Mouse (Mus musculus) heart, embryonic 14.5 days (tissue): Measurements from ENCODE around the gene Rad17. TPM values are rescaled to one million over a fixed set of nuclear protein-coding genes. Genes with fewer than 3 reads are reported as not detected.

Experiments used
- ATAC-seq: fragments of 200-750 bp; cut with Nextera tagmentation; 2 replicates; pipeline ENCODE4 v1.8.0; 2017; ENCODE audit warnings: low read depth, moderate TSS enrichment; ENCODE audit not compliant: insufficient number of reproducible peaks, insufficient read depth, low FRiP score
- H3K27ac ChIP-seq, 2 experiments: fragments of 200-500 bp in 1 of 2; fragments of 300-500 bp in 1 of 2; sonication (generic) in 1 of 2; replicated peaks in 1 of 2; 2 replicates each; pipeline ENCODE4 v1.5.1; 2012 to 2014; ENCODE audit warnings: low read depth in 2 of 2, low read length in 2 of 2, control low read depth in 1 of 2, mild to moderate bottlenecking in 1 of 2, mixed read lengths in 1 of 2; ENCODE audit not compliant: control insufficient read depth in 1 of 2, insufficient read depth in 1 of 2
- H3K27me3 ChIP-seq: fragments of 300-500 bp; sonication (generic); 2 replicates; pipeline ENCODE4 v1.6.1; 2014; ENCODE audit warnings: mild to moderate bottlenecking, low read length, control low read depth; ENCODE audit not compliant: control insufficient read depth, insufficient read depth
- H3K36me3 ChIP-seq: fragments of 300-500 bp; sonication (generic); 2 replicates; pipeline ENCODE4 v1.6.1; 2014; ENCODE audit warnings: mild to moderate bottlenecking, control low read depth, low read length, mixed read lengths; ENCODE audit not compliant: control insufficient read depth, insufficient read depth
- H3K4me1 ChIP-seq, 2 experiments: fragments of 200-500 bp in 1 of 2; fragments of 300-500 bp in 1 of 2; sonication (generic) in 1 of 2; 2 replicates each; pipeline ENCODE4 v1.6.1; 2012 to 2014; ENCODE audit warnings: low read length in 2 of 2, control low read depth in 1 of 2, mixed read lengths in 1 of 2; ENCODE audit not compliant: control insufficient read depth in 2 of 2, insufficient read depth in 2 of 2
- H3K4me2 ChIP-seq: fragments of 300-500 bp; sonication (generic); 2 replicates; pipeline ENCODE4 v1.6.1; 2014; ENCODE audit warnings: mild to moderate bottlenecking, low read length
- H3K4me3 ChIP-seq, 2 experiments: fragments of 200-500 bp in 1 of 2; fragments of 300-500 bp in 1 of 2; sonication (generic) in 1 of 2; 2 replicates each; pipeline ENCODE4 v1.5.1; 2012 to 2014; ENCODE audit warnings: low read length in 2 of 2, mild to moderate bottlenecking in 2 of 2, control low read depth in 1 of 2, low read depth in 1 of 2, moderate library complexity in 1 of 2; ENCODE audit not compliant: control insufficient read depth in 1 of 2, insufficient read depth in 1 of 2
- H3K9ac ChIP-seq: fragments of 300-500 bp; sonication (generic); 2 replicates; pipeline ENCODE4 v1.6.1; 2014; ENCODE audit warnings: mild to moderate bottlenecking, low read length
- H3K9me3 ChIP-seq: fragments of 300-500 bp; sonication (generic); 2 replicates; pipeline ENCODE4 v1.6.1; 2016; ENCODE audit warnings: low read length, control low read depth; ENCODE audit not compliant: control insufficient read depth
- WGBS: fragments of 180-500 bp; shearing (Covaris S2); extraction: QIAGEN DNeasy Blood & Tissue Kit; methylation state at CpG from one replicate; pipeline ENCODE4 v1.1.7; 2014; 5-methylcytosine and 5-hydroxymethylcytosine counted together
- polyA plus RNA-seq: library from polyadenylated mRNA; unstranded; fragments of >200 nt; fragmentation: Nextera tagmentation; extraction: Ambion mirVana; gene quantifications from 2 replicates; pipeline ENCODE4 v1.2.1, GENCODE M21; 2014

The Rad17 gene
- polyA plus RNA-seq, 1 experiment from 2014 or later = 26.3 TPM

DNA sequence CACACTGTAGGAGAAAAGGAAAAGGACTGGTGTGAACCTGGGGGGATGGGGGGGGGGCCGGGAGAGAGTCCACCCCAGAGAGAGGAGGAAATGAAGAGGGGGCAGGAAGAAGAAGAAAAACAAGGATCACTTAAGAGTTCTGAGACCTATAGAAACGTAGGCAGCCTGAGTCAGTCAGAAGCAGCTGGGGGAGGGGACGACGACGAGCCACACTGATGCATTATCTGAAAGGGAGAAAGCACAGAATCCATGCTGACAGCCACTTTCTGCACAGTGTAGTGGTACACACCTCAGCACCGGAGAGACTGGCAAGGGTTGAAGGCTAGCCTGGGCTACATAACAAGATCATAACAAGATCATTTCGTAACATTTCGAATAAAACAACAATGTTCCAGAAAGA is 49.8 kb downstream of the Rad17 start:
- no peaks in the 10 kb centered on the region for H3K36me3 ChIP-seq
- no peaks in the 10 kb centered on the region for H3K27me3 ChIP-seq
- 31% methylated on average over 8 of the region's 8 CpGs for WGBS
- peak overlapping the region; percentile 16; the same call in 1 of the 2 replicates for H3K9ac ChIP-seq
- H3K27ac ChIP-seq = peak overlapping the region; percentile 1 to 15; a peak in 1 of 4 replicates
- H3K4me1 ChIP-seq = no peaks in the 10 kb centered on the region; a peak in 1 of 4 replicates
- no peak for ATAC-seq
- peak overlapping the region in 1 of 2 experiments; percentile 0; a peak in 2 of 4 replicates for H3K4me3 ChIP-seq
- H3K4me2 ChIP-seq = peak overlapping the region; percentile 31
- H3K9me3 ChIP-seq = no peaks in the 10 kb centered on the region

GRCm38 (mm10) chr13:100600317-100600716 is 50.5 kb downstream of the Rad17 start:
- Histone ChIP-seq H3K9me3 (no peaks in the 10 kb centered on the region), H3K27me3 (no peaks in the 10 kb centered on the region), H3K9ac (0 out of 2 replicates have a peak overlapping the region, but pooled peaks have one; percentile 16), H3K27ac (peak overlapping the region; percentile 1 to 15; a peak in 2 of 4 replicates), H3K4me3 (no peak overlapping the region), H3K36me3 (no peaks in the 10 kb centered on the region), H3K4me1 (no peaks in the 10 kb centered on the region; a peak in 1 of 4 replicates), H3K4me2 (peak overlapping the region; percentile 31)
- WGBS = 58% methylated on average over 12 of the region's 12 CpGs
- ATAC-seq = no peak

GRCm38 (mm10) chr13:100597284-100597683 is 53.6 kb downstream of the Rad17 start:
- ATAC-seq = no peak
- Histone ChIP-seq H3K9me3 (no peaks in the 10 kb centered on the region), H3K36me3 (no peaks in the 10 kb centered on the region), H3K27me3 (no peaks in the 10 kb centered on the region), H3K4me1 (no peaks in the 10 kb centered on the region; a peak in 1 of 4 replicates), H3K4me3 (no peak overlapping the region), H3K27ac (no peak overlapping the region), H3K4me2 (no peak overlapping the region), H3K9ac (no peak overlapping the region)
- WGBS = 83% methylated on average over 9 of the region's 9 CpGs

DNA sequence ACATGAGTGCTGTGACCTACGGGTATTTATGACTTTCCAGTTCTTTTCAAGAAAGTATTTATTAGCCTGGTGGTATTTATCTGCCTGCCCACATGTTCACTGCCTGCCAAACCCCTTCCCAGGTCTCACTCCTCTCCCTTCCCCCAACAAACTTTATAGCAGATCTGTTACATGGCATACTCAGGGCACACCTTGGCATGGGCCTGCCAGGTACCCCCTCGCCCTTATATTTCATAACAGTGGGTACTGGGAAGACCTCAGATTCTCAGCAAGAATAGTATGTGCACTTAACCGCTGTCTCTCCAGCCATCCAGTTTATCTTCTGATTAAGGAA is 55.3 kb downstream of the Rad17 start:
- no peak for ATAC-seq
- Histone ChIP-seq H3K4me3 (no peak overlapping the region), H3K27ac (no peak overlapping the region), H3K27me3 (no peaks in the 10 kb centered on the region), H3K9me3 (no peaks in the 10 kb centered on the region), H3K4me1 (no peaks in the 10 kb centered on the region; a peak in 1 of 4 replicates), H3K4me2 (no peak overlapping the region), H3K36me3 (no peaks in the 10 kb centered on the region), H3K9ac (no peak overlapping the region)
- 74% methylated on average over 3 of the region's 3 CpGs for WGBS

- no peak overlapping the region for H3K4me3 ChIP-seq
- H3K9ac ChIP-seq = no peak overlapping the region
- no peaks in the 10 kb centered on the region for H3K27me3 ChIP-seq
- no peak for ATAC-seq
- H3K4me2 ChIP-seq = no peak overlapping the region
- no peaks in the 10 kb centered on the region for H3K4me1 ChIP-seq
- H3K36me3 ChIP-seq = no peaks in the 10 kb centered on the region
- no peak overlapping the region for H3K27ac ChIP-seq
- H3K9me3 ChIP-seq = no peaks in the 10 kb centered on the region
- WGBS = 66% methylated on average over 5 of the region's 5 CpGs
These were observed 55.9 kb downstream of the Rad17 start for GRCm38 (mm10) chr13:100594838-100595551.

DNA sequence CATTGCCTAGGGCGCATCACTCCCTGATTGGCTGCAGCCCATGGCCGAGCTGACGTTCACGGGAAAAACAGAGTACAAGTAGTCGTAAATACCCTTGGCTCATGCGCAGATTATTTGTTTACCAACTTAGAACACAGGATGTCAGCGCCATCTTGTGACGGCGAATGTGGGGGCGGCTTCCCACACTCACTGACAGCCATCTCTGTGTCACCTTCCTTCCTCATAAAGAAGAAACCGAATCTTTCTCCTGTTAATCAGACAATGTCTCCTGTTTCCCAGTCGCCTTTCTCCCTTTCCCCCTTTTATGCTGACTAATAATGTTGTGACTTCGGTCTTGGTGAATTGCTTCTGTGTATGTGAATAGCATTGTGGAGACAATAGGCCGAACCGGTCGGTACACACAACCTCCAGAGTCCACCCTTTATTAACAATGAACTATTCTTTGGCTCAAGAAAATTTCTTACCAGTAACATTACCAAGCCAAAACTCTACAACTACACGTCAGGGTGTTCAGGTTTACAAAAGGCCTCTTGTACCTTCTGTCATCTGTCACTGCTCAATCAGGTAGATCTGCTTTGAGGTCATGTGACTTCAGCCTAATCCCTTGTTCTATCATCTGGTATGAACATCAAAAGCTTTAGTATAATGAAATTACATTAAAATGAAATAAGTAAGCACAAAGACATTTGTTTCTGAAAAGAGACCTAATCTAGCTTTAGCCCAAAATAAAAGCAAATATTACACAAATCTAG is 56.6 kb downstream of the Rad17 start:
- Histone ChIP-seq H3K4me2 (0 out of 2 replicates have a peak overlapping the region, but pooled peaks have one; percentile 14), H3K36me3 (no peaks in the 10 kb centered on the region), H3K9ac (no peak overlapping the region), H3K4me3 (no peak overlapping the region), H3K9me3 (no peaks in the 10 kb centered on the region), H3K4me1 (no peaks in the 10 kb centered on the region), H3K27me3 (no peaks in the 10 kb centered on the region), H3K27ac (peak overlapping the region in 1 of 2 experiments; percentile 57; a peak in 1 of 4 replicates)
- ATAC-seq = no peak
- WGBS = 68% methylated on average over 11 of the region's 17 CpGs

GRCm38 (mm10) chr13:100588646-100589045 is 62.2 kb downstream of the Rad17 start:
- no peak for ATAC-seq
- H3K4me3 ChIP-seq = no peak overlapping the region
- 77% methylated on average over 11 of the region's 12 CpGs for WGBS

More at GRCm38 (mm10) chr13:100588646-100589045, 62.2 kb downstream of the Rad17 start:
- H3K9ac ChIP-seq = no peak overlapping the region
- 0 out of 2 replicates have a peak overlapping the region, but pooled peaks have one; percentile 9 for H3K4me2 ChIP-seq
- no peaks in the 10 kb centered on the region for H3K36me3 ChIP-seq
- H3K9me3 ChIP-seq = no peaks in the 10 kb centered on the region
- no peak overlapping the region for H3K27ac ChIP-seq
- no peaks in the 10 kb centered on the region for H3K4me1 ChIP-seq
- no peaks in the 10 kb centered on the region for H3K27me3 ChIP-seq
